Mouse (Mus musculus) macrophage (primary cell): ENCODE data around the gene Mipep. TPM values are rescaled to one million over a fixed set of nuclear protein-coding genes. Genes with fewer than 3 reads are reported as not detected.

ENCODE experiments used
- H3K27ac ChIP-seq: fragments of 350-480 bp; formaldehyde crosslinking; 2 replicates; pipeline ENCODE4 v1.9.0; 2021
- H3K36me3 ChIP-seq: fragments of 350-480 bp; formaldehyde crosslinking; 2 replicates; pipeline ENCODE4 v1.9.0; 2021; ENCODE audit errors: inconsistent target
- H3K4me3 ChIP-seq: fragments of 350-480 bp; formaldehyde crosslinking; 2 replicates; pipeline ENCODE4 v1.9.0; 2021; ENCODE audit errors: inconsistent target
- H3K79me2 ChIP-seq: fragments of 350-480 bp; formaldehyde crosslinking; 2 replicates; pipeline ENCODE4 v1.9.0; 2021; ENCODE audit errors: inconsistent target
- WGBS: methylation state at CpG from one replicate; pipeline ENCODE4 v1.1.7; 2026; ENCODE audit warnings: inconsistent platforms; ENCODE audit not compliant: missing documents; 5-methylcytosine and 5-hydroxymethylcytosine counted together
- polyA plus RNA-seq: library from polyadenylated mRNA; stranded (reverse); fragments of 250-400 nt; gene quantifications from 3 replicates; pipeline ENCODE4 v1.2.4, GENCODE M21; 2018; ENCODE audit warnings: inconsistent platforms

Gene Mipep
- polyA plus RNA-seq, 1 experiment from 2014 or later, result 5.8 TPM

- Histone ChIP-seq H3K27ac (0 out of 2 replicates have a peak overlapping the region, but pooled peaks have one; percentile 12), H3K36me3 (no peaks in the 10 kb centered on the region), H3K4me3 (no peak overlapping the region), H3K79me2 (no peaks in the 10 kb centered on the region)
- WGBS, result 82% methylated on average over 2 of the region's 2 CpGs
Observed at GRCm38 (mm10) chr14:60765025-60765424, 19.3 kb upstream of the Mipep start.

- H3K79me2 ChIP-seq, result no peaks in the 10 kb centered on the region
- no peak within 1 kb of the TSS for H3K4me3 ChIP-seq
- 86% methylated on average over 4 of the region's 4 CpGs for WGBS
- H3K36me3 ChIP-seq, result no peaks in the 10 kb centered on the region
- H3K27ac ChIP-seq, result no peak within 1 kb of the TSS
Observed at GRCm38 (mm10) chr14:60767884-60768283, 16.5 kb upstream of the Mipep start, which contains the start of gene C1qtnf9. TSS of gene C1qtnf9 (plus strand) at chr14:60768134.

- 88% methylated on average over 6 of the region's 6 CpGs for WGBS
- H3K79me2 ChIP-seq, result no peaks in the 10 kb centered on the region
Observed at GRCm38 (mm10) chr14:60769340-60769739, 15.0 kb upstream of the Mipep start.

GRCm38 (mm10) chr14:60770594-60770993 lies 13.8 kb upstream of the Mipep start:
- Histone ChIP-seq H3K36me3 (no peaks in the 10 kb centered on the region), H3K79me2 (no peaks in the 10 kb centered on the region), H3K27ac (no peak overlapping the region), H3K4me3 (no peak overlapping the region)
- WGBS, result 73% methylated on average over 6 of the region's 6 CpGs

More at GRCm38 (mm10) chr14:60769340-60769739, 15.0 kb upstream of the Mipep start:
- Histone ChIP-seq H3K36me3 (no peaks in the 10 kb centered on the region), H3K27ac (no peak overlapping the region), H3K4me3 (no peak overlapping the region)

GRCm38 (mm10) chr14:60771057-60771456 lies 13.3 kb upstream of the Mipep start:
- H3K27ac ChIP-seq, result no peak overlapping the region
- peak overlapping the region; percentile 15; the same call in 1 of the 2 replicates for H3K4me3 ChIP-seq
- H3K79me2 ChIP-seq, result no peaks in the 10 kb centered on the region
- H3K36me3 ChIP-seq, result no peaks in the 10 kb centered on the region
- WGBS, result 2% methylated on average over 8 of the region's 8 CpGs

GRCm38 (mm10) chr14:60773476-60773875 lies 10.9 kb upstream of the Mipep start:
- no peaks in the 10 kb centered on the region for H3K36me3 ChIP-seq
- no peaks in the 10 kb centered on the region for H3K79me2 ChIP-seq
- no peak overlapping the region for H3K27ac ChIP-seq
- H3K4me3 ChIP-seq, result no peak overlapping the region
- 84% methylated on average over 2 of the region's 2 CpGs for WGBS

- Histone ChIP-seq H3K27ac (no peak overlapping the region), H3K4me3 (no peak overlapping the region), H3K79me2 (no peaks in the 10 kb centered on the region), H3K36me3 (no peaks in the 10 kb centered on the region)
- 94% methylated on average over 8 of the region's 8 CpGs for WGBS
Observed at GRCm38 (mm10) chr14:60776521-60776920, 7.9 kb upstream of the Mipep start.

- H3K4me3 ChIP-seq, result no peak overlapping the region
Observed at GRCm38 (mm10) chr14:60777485-60777919, 6.9 kb upstream of the Mipep start.

GRCm38 (mm10) chr14:60779198-60779597 lies 5.2 kb upstream of the Mipep start:
- Histone ChIP-seq H3K79me2 (no peaks in the 10 kb centered on the region), H3K4me3 (no peak overlapping the region), H3K27ac (no peak overlapping the region), H3K36me3 (no peaks in the 10 kb centered on the region)
- WGBS, result 90% methylated on average over 7 of the region's 7 CpGs

More at GRCm38 (mm10) chr14:60777485-60777919, 6.9 kb upstream of the Mipep start:
- no peaks in the 10 kb centered on the region for H3K79me2 ChIP-seq
- WGBS, result 87% methylated on average over 5 of the region's 5 CpGs
- no peak overlapping the region for H3K27ac ChIP-seq
- H3K36me3 ChIP-seq, result no peaks in the 10 kb centered on the region

GRCm38 (mm10) chr14:60782121-60782656 lies 2.2 kb upstream of the Mipep start:
- Histone ChIP-seq H3K36me3 (no peaks in the 10 kb centered on the region), H3K4me3 (no peak overlapping the region), H3K27ac (no peak overlapping the region), H3K79me2 (no peaks in the 10 kb centered on the region)
- WGBS, result 30% methylated on average over 7 of the region's 7 CpGs

- Histone ChIP-seq H3K79me2 (no peaks in the 10 kb centered on the region), H3K36me3 (no peaks in the 10 kb centered on the region), H3K4me3 (no peak overlapping the region; the same call in 1 of the 2 replicates), H3K27ac (no peak overlapping the region)
- 11% methylated on average over 8 of the region's 8 CpGs for WGBS
Observed at GRCm38 (mm10) chr14:60783196-60783595, 1.2 kb upstream of the Mipep start.

GRCm38 (mm10) chr14:60790103-60790502 lies 5.7 kb downstream of the Mipep start:
- WGBS, result 60% methylated on average over 3 of the region's 3 CpGs
- Histone ChIP-seq H3K79me2 (no peaks in the 10 kb centered on the region), H3K4me3 (no peak overlapping the region), H3K36me3 (no peaks in the 10 kb centered on the region), H3K27ac (no peak overlapping the region)

GRCm38 (mm10) chr14:60796600-60797322 lies 12.4 kb downstream of the Mipep start:
- 97% methylated on average over 4 of the region's 4 CpGs for WGBS
- Histone ChIP-seq H3K79me2 (no peaks in the 10 kb centered on the region), H3K27ac (no peak overlapping the region), H3K36me3 (no peaks in the 10 kb centered on the region), H3K4me3 (no peak overlapping the region)

GRCm38 (mm10) chr14:60797596-60797995 lies 13.2 kb downstream of the Mipep start:
- Histone ChIP-seq H3K79me2 (no peaks in the 10 kb centered on the region), H3K4me3 (no peak overlapping the region), H3K36me3 (no peaks in the 10 kb centered on the region), H3K27ac (no peak overlapping the region)
- WGBS, result 96% methylated on average over 5 of the region's 5 CpGs

GRCm38 (mm10) chr14:60798721-60799120 lies 14.3 kb downstream of the Mipep start:
- Histone ChIP-seq H3K36me3 (no peaks in the 10 kb centered on the region), H3K27ac (no peak overlapping the region), H3K4me3 (no peak overlapping the region), H3K79me2 (no peaks in the 10 kb centered on the region)
- WGBS, result 87% methylated on average over 4 of the region's 4 CpGs
